Mouse (Mus musculus) liver, postnatal 0 days (tissue): ENCODE measurements around the gene Pmvk.

ENCODE experiments used
- CTCF ChIP-seq: sonication (generic); IDR thresholded peaks from 2 replicates; pipeline ENCODE4 v1.5.1; 2016; ENCODE audit warnings: antibody characterized with exemption, low read depth
- EP300 ChIP-seq: IDR thresholded peaks from 2 replicates; pipeline ENCODE4 v1.6.1; 2016; ENCODE audit warnings: antibody characterized with exemption, low read depth, mild to moderate bottlenecking

- TF ChIP-seq CTCF (no peak), EP300 (no peak)
These were observed 47.5 kb upstream of the Pmvk start for GRCm38 (mm10) chr3:89406887-89407286.
